Mouse (Mus musculus) large intestine, adult 2 months (tissue): ENCODE measurements at regions not wholly inside any gene's neighbourhood (a gene's known extent, or its start where the extent isn't known, plus 50 kb on each side); places are given as distances from the start of the nearest gene placed in this dataset.

ENCODE experiments used
- DNase-seq: peaks from one replicate; pipeline ENCODE4 v3.0.0-alpha.2; 2012; ENCODE audit warnings: low read depth, low spot score
- WGBS: fragments of 180-500 bp; shearing (Covaris S2); methylation state at CpG from one replicate; pipeline ENCODE4 v1.1.7; 2018; 5-methylcytosine and 5-hydroxymethylcytosine counted together

DNA sequence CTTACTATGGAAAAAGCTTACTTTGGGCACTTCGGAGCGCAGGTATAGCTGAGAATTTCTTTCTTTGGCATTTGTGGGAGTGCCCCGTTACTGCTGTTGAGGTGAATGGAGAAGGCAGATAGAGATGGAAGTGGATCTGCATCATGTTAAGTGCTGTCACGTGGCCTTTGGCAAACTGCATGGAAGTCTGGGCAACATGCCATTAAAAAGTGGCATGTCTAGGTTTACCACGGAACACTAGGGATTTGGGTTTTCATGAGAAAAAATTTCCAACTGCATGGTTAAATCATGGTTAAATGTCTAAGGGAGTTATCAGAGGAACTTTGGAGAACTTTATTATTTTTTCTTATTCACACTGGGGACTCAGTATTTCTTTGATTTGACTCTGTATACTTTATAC, 102.0 kb upstream of the Mmadhc start:
- WGBS: 70% methylated on average over 5 of the region's 5 CpGs
- no peak for DNase-seq

- no peak for DNase-seq
- WGBS: 91% methylated on average over 16 of the region's 16 CpGs
Measured at GRCm38 (mm10) chr2:50377609-50378413, 81.2 kb upstream of the Mmadhc start.

DNA sequence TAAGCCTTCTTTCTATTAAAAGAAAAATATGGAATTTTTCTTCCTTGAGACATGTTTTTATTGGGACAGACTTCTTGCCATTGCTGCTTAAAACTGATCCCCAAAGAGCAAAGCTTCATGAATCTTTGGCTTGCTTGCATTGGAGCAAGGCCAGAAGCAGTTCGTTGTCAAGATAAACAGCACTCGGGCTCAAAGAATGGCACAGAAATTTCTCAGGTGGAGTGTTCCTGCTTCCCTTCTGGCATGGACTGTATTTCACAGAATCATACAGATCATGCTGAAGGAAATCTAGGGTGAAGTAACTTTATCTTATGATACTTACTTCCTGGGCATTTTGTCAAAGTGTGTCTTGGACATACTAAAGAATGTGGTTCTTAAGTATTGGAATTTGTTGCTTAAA, 77.0 kb upstream of the Mmadhc start:
- no peak for DNase-seq
- 10% methylated on average over 2 of the region's 2 CpGs for WGBS

GRCm38 (mm10) chr2:50373006-50373405, 76.4 kb upstream of the Mmadhc start:
- DNase-seq: no peak
- WGBS: 79% methylated on average over 7 of the region's 7 CpGs

- DNase-seq: no peak
- WGBS: 88% methylated on average over 4 of the region's 4 CpGs
Measured at GRCm38 (mm10) chr2:50368831-50369230, 72.2 kb upstream of the Mmadhc start.

GRCm38 (mm10) chr2:50368351-50368750, 71.8 kb upstream of the Mmadhc start:
- WGBS: 48% methylated on average over 6 of the region's 6 CpGs
- no peak for DNase-seq

DNA sequence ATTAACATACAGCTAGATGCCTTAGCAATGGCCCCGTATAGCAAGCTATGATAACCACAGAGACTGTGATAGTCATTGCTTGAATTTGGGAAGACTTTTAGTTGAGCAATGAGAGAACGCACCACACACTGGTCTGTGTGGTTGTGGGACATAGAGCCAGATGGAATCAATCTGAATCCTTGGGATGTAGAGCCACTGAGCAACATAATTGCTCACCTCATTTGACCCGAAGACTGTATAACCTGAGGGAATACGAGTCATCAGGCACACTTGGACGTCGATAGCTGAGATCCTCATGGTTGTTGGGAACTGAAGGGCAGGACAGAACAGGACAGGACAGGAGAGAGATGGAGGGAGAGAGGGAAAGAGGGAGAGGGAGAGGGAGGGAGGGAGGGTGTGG, 68.6 kb upstream of the Mmadhc start:
- WGBS: 74% methylated on average over 6 of the region's 6 CpGs
- DNase-seq: no peak

DNA sequence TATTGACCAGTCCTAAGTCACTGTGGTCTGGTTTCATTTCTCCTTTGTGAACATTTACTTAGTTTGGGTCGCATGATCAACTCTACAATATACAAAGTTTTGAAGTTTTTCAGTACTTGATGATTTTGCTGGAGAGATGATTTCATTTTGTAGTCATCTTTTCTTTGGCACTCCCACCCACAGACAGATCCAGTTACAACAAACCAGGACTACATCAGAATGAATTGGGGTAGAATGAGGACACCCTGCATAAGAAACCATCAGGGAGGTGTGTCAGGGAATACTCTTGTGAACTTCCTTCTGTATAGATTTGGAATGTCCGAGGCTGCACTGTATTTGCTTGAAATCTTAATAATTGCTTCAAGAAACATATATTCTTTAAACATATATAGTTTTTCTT, 59.5 kb upstream of the Mmadhc start:
- no peak for DNase-seq
- WGBS: 79% methylated on average over 2 of the region's 2 CpGs

DNA sequence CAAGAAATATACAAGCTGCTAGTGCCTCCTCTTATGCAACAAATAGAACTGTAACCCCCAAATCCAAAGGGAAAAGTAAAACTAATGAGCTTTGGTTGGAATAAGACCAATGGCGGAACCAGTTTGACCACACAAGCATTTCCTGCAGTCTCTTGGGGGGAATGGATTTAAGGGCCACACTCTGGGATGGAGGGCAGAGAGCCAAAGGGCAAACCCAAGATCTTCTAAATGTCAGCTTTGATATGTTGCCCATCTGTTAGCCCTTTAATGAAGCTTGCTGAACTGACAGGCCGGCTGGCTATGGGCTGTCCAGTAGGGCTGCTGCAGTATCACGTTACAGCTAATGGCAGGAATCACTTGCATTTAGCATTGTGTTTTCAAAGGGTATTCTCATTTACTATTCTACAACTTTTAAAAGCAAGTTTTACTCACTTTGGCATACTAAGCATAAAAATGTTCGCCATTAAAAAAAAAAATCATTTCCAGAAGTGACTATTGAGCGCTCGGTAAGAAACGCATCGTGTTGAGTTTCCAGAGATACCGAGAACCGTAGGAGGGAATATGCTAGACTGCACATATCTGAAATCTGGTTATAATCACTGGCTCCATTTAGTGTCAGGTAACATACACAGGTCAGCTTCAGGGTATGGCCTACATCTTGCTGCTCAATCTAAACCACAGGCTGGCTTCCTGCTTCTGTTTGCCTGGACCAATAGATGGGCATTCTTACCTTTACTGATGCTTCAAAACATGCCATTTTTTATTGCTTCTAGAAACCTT, 51.1 kb upstream of the Mmadhc start:
- 83% methylated on average over 10 of the region's 10 CpGs for WGBS
- DNase-seq: no peak
